Mouse (Mus musculus) hindbrain, embryonic 11.5 days (tissue): ENCODE results near the gene Lmntd1. TPM values are rescaled to one million over a fixed set of nuclear protein-coding genes. Genes with fewer than 3 reads are reported as not detected.

Source experiments
- ATAC-seq: fragments of 200-750 bp; cut with Nextera tagmentation; 2 replicates; pipeline ENCODE4 v1.8.0; 2017; ENCODE audit warnings: mild to moderate bottlenecking, moderate TSS enrichment, moderate library complexity; ENCODE audit not compliant: low FRiP score
- DNase-seq: peaks from one replicate; pipeline ENCODE4 v3.0.0-alpha.2; 2015; ENCODE audit warnings: low spot score
- H3K27ac ChIP-seq: fragments of 300-500 bp; sonication (generic); 2 replicates; pipeline ENCODE4 v1.5.1; 2014; ENCODE audit warnings: mild to moderate bottlenecking, low read depth, low read length
- H3K27me3 ChIP-seq: fragments of 300-500 bp; sonication (generic); 2 replicates; pipeline ENCODE4 v1.6.1; 2014; ENCODE audit warnings: mild to moderate bottlenecking, low read length, moderate library complexity, mixed read lengths; ENCODE audit not compliant: control insufficient read depth, insufficient read depth
- H3K36me3 ChIP-seq: fragments of 300-500 bp; sonication (generic); 2 replicates; pipeline ENCODE4 v1.6.1; 2014; ENCODE audit warnings: mild to moderate bottlenecking, low read length, moderate library complexity, mixed read lengths; ENCODE audit not compliant: control insufficient read depth, insufficient read depth
- H3K4me1 ChIP-seq: fragments of 300-500 bp; sonication (generic); replicated peaks from 2 replicates; pipeline ENCODE4 v1.6.1; 2014; ENCODE audit warnings: low read length, mixed read lengths; ENCODE audit not compliant: control insufficient read depth, insufficient read depth
- H3K4me2 ChIP-seq: fragments of 300-500 bp; sonication (generic); replicated peaks from 2 replicates; pipeline ENCODE4 v1.6.1; 2014; ENCODE audit warnings: mild to moderate bottlenecking, low read depth, low read length
- H3K4me3 ChIP-seq: fragments of 300-500 bp; sonication (generic); 2 replicates; pipeline ENCODE4 v1.5.1; 2014; ENCODE audit warnings: low read depth, low read length
- H3K9ac ChIP-seq: fragments of 300-500 bp; sonication (generic); 2 replicates; pipeline ENCODE4 v1.6.1; 2014; ENCODE audit warnings: low read depth, low read length
- H3K9me3 ChIP-seq: fragments of 300-500 bp; sonication (generic); 2 replicates; pipeline ENCODE4 v1.6.1; 2016; ENCODE audit warnings: low read length; ENCODE audit not compliant: control insufficient read depth
- WGBS: fragments of 180-500 bp; shearing (Covaris S2); extraction: QIAGEN DNeasy Blood & Tissue Kit; methylation state at CpG from one replicate; pipeline ENCODE4 v1.1.7; 2014; 5-methylcytosine and 5-hydroxymethylcytosine counted together
- polyA plus RNA-seq: library from polyadenylated mRNA; unstranded; fragments of >200 nt; fragmentation: Nextera tagmentation; extraction: Ambion mirVana; gene quantifications from 2 replicates; pipeline ENCODE4 v1.2.1, GENCODE M21; 2014

Gene Lmntd1
- polyA plus RNA-seq, 1 experiment from 2014 or later = not detected

GRCm38 (mm10) chr6:145448361-145448760, 165.8 kb downstream of the Lmntd1 start:
- ATAC-seq (no peak), DNase-seq (no peak)
- no peak overlapping the region for H3K9ac ChIP-seq
- H3K4me2 ChIP-seq = no peak overlapping the region
- no peaks in the 10 kb centered on the region for H3K4me1 ChIP-seq
- no peak overlapping the region for H3K4me3 ChIP-seq
- 53% methylated on average over 2 of the region's 2 CpGs for WGBS
- H3K36me3 ChIP-seq = no peaks in the 10 kb centered on the region
- no peaks in the 10 kb centered on the region for H3K9me3 ChIP-seq
- no peak overlapping the region for H3K27ac ChIP-seq
- no peaks in the 10 kb centered on the region for H3K27me3 ChIP-seq

DNA sequence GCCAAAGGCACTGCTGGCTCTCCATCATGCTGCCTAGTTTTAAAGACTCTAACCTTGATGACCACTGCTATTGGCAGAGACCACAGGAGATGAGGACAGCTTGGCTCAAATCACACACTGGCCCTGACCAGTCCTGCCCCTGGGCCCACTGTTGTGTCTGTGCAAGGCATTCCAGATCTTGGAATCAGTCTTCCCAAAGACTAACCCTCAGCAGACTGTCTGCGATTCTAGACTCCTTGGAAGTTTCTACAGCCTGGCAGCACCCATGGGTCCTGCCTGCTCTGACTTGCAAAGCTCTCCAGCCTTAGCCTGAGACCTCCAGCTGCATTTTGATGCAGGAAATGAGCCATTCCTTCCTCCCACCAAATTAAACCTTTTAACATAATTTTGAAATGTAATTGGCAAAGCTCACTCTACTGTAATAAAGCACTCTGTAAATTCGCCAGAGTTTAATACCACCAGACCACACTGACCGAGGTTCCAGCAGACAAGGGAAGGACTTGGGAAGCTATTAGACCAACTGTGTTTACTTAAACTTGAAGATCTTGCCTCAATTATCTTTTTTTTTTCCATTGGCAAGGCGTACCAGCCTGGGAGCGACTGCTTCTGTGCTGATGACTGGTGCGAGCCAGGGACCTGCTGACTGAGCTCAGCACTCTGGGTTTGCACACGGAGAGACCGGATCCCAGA, 168.2 kb downstream of the Lmntd1 start:
- no peak for ATAC-seq
- DNase-seq = no peak
- no peaks in the 10 kb centered on the region for H3K9me3 ChIP-seq
- no peaks in the 10 kb centered on the region for H3K27me3 ChIP-seq
- H3K36me3 ChIP-seq = no peaks in the 10 kb centered on the region
- H3K4me1 ChIP-seq = no peaks in the 10 kb centered on the region
- no peak overlapping the region for H3K9ac ChIP-seq
- H3K27ac ChIP-seq = no peak overlapping the region
- 89% methylated on average over 8 of the region's 8 CpGs for WGBS
- H3K4me3 ChIP-seq = no peak overlapping the region
- H3K4me2 ChIP-seq = no peak overlapping the region

DNA sequence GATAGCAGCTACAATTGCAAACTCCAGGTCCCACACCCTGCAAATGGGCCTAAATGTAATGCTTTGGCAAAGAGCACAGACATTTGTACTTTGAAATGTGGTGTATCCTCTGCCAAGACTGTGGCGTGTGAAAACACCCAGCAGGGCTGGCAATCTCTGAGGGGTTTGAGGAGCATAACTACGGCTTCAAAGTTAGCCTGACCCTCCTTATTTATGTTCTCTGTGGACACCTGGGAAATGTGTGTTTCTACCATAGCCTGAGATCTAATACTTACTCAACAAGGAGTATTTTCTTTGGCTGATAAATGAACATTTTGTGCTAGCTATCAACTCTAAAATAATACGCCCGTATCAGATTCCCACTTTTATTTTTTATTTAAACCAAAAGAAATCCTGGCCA, 168.7 kb downstream of the Lmntd1 start:
- H3K4me2 ChIP-seq = no peak overlapping the region
- no peaks in the 10 kb centered on the region for H3K36me3 ChIP-seq
- ATAC-seq = no peak
- no peaks in the 10 kb centered on the region for H3K27me3 ChIP-seq
- H3K4me1 ChIP-seq = no peaks in the 10 kb centered on the region
- H3K27ac ChIP-seq = no peak overlapping the region
- DNase-seq = no peak
- H3K9me3 ChIP-seq = no peaks in the 10 kb centered on the region
- no peak overlapping the region for H3K4me3 ChIP-seq
- WGBS = 87% methylated on average over 4 of the region's 4 CpGs
- H3K9ac ChIP-seq = no peak overlapping the region

DNA sequence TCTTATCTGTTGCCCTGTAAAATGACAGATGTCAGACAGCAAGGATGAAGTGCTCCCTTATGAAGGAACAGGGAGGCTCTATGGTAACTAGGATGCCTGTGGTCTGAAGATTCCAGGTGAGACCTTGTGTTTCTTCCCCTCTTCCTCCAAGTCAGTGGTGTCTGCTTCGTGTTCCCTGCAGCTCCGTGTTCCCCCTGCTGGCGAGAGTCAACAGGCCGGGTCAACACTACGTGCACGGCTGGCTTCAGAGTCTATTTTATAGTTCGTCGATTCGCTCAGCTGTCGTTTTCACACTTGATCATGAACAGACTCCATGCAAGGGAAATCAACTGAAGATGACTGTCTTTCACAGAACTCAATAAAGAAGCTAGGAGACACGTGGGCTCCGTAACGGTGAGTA, 171.3 kb downstream of the Lmntd1 start:
- 52% methylated on average over 13 of the region's 13 CpGs for whole genome bisulfite sequencing
- no peaks in the 10 kb centered on the region for H3K9me3 ChIP-seq
- DNase-seq = peak; percentile 28

GRCm38 (mm10) chr6:145441416-145442110, 172.6 kb downstream of the Lmntd1 start:
- Histone ChIP-seq H3K9me3 (no peaks in the 10 kb centered on the region), H3K27ac (no peak overlapping the region), H3K27me3 (no peaks in the 10 kb centered on the region), H3K36me3 (no peaks in the 10 kb centered on the region), H3K4me2 (no peak overlapping the region), H3K9ac (no peak overlapping the region), H3K4me1 (no peaks in the 10 kb centered on the region), H3K4me3 (no peak overlapping the region)
- DNase-seq (peak; percentile 68), ATAC-seq (no peak)
- 68% methylated on average over 18 of the region's 18 CpGs for WGBS

More for the DNA sequence above, 171.3 kb downstream of the Lmntd1 start:
- H3K4me1 ChIP-seq = no peaks in the 10 kb centered on the region
- no peak overlapping the region for H3K4me3 ChIP-seq
- no peaks in the 10 kb centered on the region for H3K36me3 ChIP-seq
- no peak for ATAC-seq
- H3K27me3 ChIP-seq = no peaks in the 10 kb centered on the region
- no peak overlapping the region for H3K4me2 ChIP-seq
- no peak overlapping the region for H3K27ac ChIP-seq
- no peak overlapping the region for H3K9ac ChIP-seq

- no peak for DNase-seq
- H3K4me2 ChIP-seq = no peak overlapping the region
- H3K27ac ChIP-seq = no peak overlapping the region
- WGBS = 94% methylated on average over 5 of the region's 5 CpGs
- no peak overlapping the region for H3K9ac ChIP-seq
- H3K4me1 ChIP-seq = no peaks in the 10 kb centered on the region
- no peak overlapping the region for H3K4me3 ChIP-seq
- H3K36me3 ChIP-seq = no peaks in the 10 kb centered on the region
- no peaks in the 10 kb centered on the region for H3K27me3 ChIP-seq
- H3K9me3 ChIP-seq = no peaks in the 10 kb centered on the region
- no peak for ATAC-seq
Measured at GRCm38 (mm10) chr6:145438851-145439250, 175.3 kb downstream of the Lmntd1 start.

GRCm38 (mm10) chr6:145435764-145436163, 178.4 kb downstream of the Lmntd1 start:
- Histone ChIP-seq H3K4me2 (no peak overlapping the region), H3K27ac (no peak overlapping the region), H3K4me3 (no peak overlapping the region), H3K27me3 (no peaks in the 10 kb centered on the region), H3K9me3 (no peaks in the 10 kb centered on the region), H3K4me1 (no peaks in the 10 kb centered on the region), H3K9ac (no peak overlapping the region), H3K36me3 (no peaks in the 10 kb centered on the region)
- no peak for DNase-seq
- 77% methylated on average over 10 of the region's 10 CpGs for WGBS
- ATAC-seq = no peak

DNA sequence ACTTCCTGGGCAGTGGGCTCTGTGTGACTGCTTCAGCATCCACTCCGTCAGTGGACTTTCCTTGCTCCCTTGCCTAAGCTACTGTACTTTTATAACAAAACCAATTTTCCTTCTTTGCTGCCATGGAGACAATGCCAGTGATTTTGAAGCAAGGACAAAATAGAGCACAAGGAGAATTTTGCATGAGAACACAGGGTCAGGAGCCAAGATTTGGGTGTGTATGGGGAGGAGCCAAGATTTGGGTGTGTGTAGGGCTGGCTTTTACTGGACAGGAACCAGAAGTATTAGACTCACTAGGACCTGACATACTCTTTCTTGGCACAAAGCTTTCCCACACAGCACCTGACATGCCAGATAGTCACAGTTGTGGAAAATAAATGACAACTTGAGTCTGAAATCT, 179.0 kb downstream of the Lmntd1 start:
- Histone ChIP-seq H3K9ac (no peak overlapping the region), H3K27me3 (no peaks in the 10 kb centered on the region), H3K4me3 (no peak overlapping the region), H3K27ac (no peak overlapping the region), H3K4me2 (no peak overlapping the region), H3K9me3 (no peaks in the 10 kb centered on the region), H3K36me3 (no peaks in the 10 kb centered on the region), H3K4me1 (no peaks in the 10 kb centered on the region)
- WGBS = 92% methylated on average over 1 of the region's 1 CpGs
- DNase-seq (no peak), ATAC-seq (no peak)

DNA sequence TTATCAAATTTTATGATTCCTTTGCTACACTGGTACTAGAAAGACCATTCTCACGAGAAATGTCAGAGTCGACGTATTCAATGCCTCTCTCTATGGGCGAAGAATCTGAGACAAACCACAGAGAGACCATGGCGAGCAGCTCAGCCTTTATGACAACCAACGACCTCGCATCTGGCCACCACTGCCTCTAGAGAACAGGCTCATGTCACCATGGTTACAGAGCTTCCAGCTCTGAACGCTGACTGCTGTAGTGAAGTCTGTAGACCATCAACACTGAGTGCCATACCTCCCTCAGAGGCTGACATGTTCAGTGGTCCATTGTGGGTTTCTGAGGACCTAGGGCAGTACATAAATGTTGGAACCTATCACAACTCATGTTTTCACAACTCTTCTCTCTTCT, 180.2 kb downstream of the Lmntd1 start:
- 80% methylated on average over 8 of the region's 8 CpGs for WGBS

More for the DNA sequence above, 180.2 kb downstream of the Lmntd1 start:
- no peak overlapping the region for H3K4me3 ChIP-seq
- no peak overlapping the region for H3K27ac ChIP-seq
- ATAC-seq = no peak
- no peaks in the 10 kb centered on the region for H3K36me3 ChIP-seq
- no peaks in the 10 kb centered on the region for H3K9me3 ChIP-seq
- no peak for DNase-seq
- no peaks in the 10 kb centered on the region for H3K27me3 ChIP-seq
- H3K4me2 ChIP-seq = no peak overlapping the region
- no peak overlapping the region for H3K9ac ChIP-seq
- no peaks in the 10 kb centered on the region for H3K4me1 ChIP-seq
